Mouse (Mus musculus) yolk sac, embryonic 10.5 days (tissue): ENCODE data around the gene Tmem18.

Source experiments
- DNase-seq: peaks from one replicate; pipeline ENCODE4 v3.0.0-alpha.2; 2017; ENCODE audit warnings: low spot score

The Tmem18 gene

DNA sequence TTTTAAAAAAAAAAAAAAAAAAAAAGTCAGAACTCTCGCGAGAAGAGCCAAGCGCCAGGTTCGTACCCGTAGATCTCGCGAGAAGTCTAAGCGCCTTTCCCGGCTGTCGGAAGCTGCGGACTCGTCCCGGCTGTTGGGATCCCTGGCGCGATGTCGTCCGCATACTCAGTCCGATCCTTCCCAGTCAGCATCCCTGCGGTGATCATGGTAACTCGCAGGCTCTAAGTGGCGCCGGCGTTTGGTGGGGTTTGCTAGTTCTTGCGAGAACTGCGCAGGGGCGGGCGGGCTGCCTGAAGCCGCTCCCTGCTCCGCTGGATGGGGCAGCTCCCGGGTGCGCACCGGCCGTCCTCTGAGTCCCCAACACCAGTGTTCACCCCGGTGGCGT lies at the start of gene Tmem18:
TSS of gene Tmem18 (plus strand) at position 71 of the 385 bp plus-strand sequence.
- peak; percentile 85 for DNase-seq

DNA sequence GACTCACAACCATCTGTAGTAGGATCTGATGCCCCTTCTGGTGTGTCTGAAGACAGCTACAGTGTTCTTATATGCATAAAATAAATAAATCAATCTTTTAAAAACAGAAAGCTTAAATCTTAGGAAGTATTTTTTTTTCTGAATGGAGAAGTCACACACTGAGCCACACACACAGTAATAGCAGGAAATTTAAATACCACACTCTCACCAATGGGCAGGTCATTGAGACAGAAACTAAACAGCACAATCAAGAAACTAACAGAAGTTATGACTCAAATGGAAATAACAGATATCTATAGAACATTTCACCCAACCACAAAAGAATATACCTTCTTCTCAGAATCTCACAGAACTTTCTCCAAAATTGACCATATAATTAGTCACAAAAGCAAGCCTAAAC lies 26.9 kb upstream of the Tmem18 start:
- no peak for DNase-seq

DNA sequence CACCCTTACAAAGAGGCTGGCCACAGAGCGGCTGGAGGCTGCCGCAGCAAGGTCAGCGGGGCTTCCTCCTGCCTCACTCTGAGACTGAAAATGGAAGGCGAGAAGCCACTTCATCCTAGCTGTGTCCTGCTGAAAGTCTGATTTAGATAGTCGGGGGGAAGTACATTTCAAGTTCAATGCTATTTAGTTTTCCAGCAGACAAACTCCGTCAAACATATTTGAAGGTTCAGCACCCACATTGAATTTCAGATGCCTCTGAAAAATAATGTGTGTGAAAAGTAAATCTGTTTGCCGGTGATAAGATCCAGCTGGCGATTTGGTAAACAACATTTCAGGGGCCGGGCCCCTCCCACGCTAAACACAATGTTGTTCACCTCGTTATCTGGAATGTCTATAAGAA lies 22.8 kb upstream of the Tmem18 start:
- no peak for DNase-seq

GRCm38 (mm10) chr12:30572075-30572474 lies 12.2 kb upstream of the Tmem18 start:
- no peak for DNase-seq

- DNase-seq = no peak
Measured at GRCm38 (mm10) chr12:30575952-30576351, 8.3 kb upstream of the Tmem18 start.

GRCm38 (mm10) chr12:30578019-30578418 lies 6.2 kb upstream of the Tmem18 start:
- peak; percentile 23 for DNase-seq

- no peak for DNase-seq
Measured at GRCm38 (mm10) chr12:30581277-30581676, 2.9 kb upstream of the Tmem18 start.

- no peak for DNase-seq
Measured at GRCm38 (mm10) chr12:30583586-30584355, 455 bp upstream of the Tmem18 start.

DNA sequence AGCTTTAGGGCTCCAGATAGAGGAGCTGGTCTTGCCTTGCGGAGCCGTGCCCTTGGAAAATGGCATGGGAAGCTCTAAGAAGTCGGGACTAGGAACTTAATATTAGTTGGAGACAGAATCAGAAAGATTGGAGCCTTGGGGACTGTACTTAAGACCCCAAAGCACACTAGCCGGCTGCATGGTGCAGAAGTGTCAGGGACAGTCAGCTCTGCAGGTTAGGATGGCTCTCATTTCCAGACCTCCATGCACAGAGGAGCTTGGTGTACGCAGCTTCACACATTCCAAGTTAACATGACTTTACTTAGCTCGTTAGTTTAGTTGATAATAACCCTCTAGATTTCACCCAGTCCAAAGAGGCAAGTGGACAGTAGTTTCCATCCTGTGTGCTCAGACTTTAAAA lies 637 bp downstream of the Tmem18 start:
- DNase-seq = no peak

DNA sequence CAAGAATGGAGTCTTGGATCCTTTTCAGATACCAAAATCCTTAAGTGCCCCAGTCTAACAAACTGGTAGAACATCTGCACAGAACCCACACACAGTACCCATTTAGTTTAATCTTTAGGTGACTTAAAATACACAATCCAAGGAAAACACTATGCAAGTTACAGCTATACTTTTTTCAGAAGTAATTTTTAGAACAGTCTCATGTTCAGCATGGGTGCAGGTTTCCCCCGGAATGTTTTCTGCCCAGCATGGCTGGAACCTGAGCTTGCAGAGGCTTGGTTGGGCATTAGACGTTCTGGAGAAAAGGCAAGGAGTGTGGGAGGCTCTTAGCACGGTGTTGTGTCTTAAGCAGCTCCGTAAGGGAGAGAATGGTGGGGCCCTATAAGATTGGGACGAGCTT lies 7.6 kb downstream of the Tmem18 start:
- no peak for DNase-seq

DNA sequence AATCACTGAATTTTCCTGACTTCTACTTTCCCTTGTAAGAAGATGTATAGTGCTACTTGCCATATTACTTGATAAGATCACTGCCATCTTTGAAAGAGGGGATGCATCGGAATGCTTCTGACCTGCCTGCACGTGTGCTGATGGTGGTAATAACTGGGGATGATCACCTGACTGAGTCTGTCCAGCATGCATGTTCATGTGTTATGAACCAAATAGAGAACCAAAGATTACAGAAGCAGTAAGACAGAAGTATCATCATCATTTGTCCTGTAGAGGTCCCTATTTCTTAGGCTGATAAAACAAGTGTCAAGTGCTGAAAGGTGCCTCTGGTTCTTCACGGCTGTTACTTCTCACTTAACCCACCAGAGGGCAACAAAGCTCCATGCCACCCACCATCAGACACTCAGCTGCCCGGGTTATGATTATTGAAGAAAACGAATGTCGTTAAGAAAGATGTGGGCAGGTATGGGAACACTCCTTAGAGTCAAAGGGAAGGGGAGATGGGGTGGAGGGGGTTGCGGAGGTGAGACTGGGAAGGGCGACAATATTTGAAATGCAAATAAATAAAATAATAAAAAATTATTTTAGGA lies 12.7 kb downstream of the Tmem18 start:
- peak; percentile 26 for DNase-seq

GRCm38 (mm10) chr12:30598955-30599354 lies 14.7 kb downstream of the Tmem18 start:
- no peak for DNase-seq

DNA sequence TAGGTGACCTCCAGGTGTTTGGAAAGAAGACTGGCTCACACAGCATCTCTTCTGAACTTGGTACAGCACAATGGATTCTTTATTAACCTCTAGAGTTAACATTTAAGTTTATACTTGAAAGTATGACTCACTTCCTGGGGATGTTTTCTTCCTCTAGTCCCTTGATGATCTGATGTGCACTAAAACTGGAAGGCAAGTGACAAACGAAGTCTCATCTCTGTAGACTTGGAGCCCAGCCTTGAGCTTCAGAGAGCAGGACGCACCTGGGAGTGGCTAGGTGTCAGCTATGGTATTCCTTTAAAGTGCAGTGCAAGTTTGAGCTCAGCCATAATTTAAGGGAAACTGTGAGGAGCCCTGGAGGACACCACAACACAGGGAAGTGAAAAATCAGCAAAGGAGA lies 15.2 kb downstream of the Tmem18 start:
- DNase-seq = no peak

DNA sequence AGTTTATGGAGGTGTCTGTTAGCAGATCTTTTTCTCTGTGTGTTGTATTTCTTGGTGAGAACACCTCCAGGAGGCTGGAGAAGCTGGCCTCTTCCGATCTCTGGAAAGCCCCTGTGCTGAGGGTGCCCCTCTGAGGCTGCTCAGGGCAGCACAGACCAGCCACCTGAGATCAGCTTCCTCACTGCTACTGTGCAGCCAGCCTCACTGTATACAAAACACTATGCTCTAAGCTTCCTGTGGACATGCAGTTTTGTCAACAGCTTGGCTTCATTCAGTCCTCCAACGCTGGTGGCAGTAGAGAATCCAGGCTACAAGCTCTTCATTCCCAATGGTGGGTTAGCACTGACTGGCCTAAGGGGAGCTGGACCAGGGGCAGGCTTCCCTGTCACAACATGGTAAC lies 15.8 kb downstream of the Tmem18 start:
- DNase-seq = no peak

- no peak for DNase-seq
Measured at GRCm38 (mm10) chr12:30604012-30604411, 19.8 kb downstream of the Tmem18 start.

DNA sequence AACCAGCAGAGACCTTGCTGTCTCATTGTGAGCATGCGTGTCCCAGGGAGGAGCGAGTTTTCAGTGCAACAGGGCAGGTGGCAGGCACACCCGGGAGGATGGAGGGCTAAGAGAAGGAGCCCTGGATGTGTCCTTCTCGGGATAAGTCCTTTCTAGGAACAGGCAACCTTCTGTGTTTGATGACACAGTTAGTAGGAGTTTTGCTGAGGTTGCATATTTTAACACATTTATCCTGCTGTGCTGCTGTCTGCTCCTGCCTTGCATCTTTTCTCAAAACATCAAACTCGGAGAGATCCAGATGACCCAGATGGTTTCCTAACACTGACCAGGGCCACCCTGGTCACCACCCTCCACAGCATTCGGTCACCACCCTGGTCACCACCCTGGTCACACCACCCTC lies 20.6 kb downstream of the Tmem18 start:
- no peak for DNase-seq

GRCm38 (mm10) chr12:30605941-30606340 lies 21.7 kb downstream of the Tmem18 start:
- no peak for DNase-seq

DNA sequence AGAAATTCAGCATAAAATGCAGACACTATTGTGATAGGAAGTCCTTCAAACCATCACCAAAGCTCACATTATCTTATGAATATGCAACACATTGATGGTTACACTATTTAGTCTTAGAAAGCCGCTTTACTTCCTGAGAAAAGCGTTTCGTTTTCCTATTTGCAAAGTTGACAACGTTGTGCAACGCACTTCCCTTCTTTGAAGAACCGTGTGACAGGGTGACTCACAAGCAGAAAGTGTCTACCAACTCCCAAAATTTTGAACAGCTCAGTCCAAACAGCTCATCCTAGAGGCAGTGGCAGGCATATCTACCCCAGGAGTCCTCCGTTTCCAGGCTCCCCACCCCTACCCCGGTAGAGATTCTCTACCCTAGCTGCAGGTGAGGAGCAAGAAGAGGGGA lies 22.5 kb downstream of the Tmem18 start:
- DNase-seq = no peak

- DNase-seq = peak; percentile 28
Measured at GRCm38 (mm10) chr12:30618425-30618824, 34.2 kb downstream of the Tmem18 start.

DNA sequence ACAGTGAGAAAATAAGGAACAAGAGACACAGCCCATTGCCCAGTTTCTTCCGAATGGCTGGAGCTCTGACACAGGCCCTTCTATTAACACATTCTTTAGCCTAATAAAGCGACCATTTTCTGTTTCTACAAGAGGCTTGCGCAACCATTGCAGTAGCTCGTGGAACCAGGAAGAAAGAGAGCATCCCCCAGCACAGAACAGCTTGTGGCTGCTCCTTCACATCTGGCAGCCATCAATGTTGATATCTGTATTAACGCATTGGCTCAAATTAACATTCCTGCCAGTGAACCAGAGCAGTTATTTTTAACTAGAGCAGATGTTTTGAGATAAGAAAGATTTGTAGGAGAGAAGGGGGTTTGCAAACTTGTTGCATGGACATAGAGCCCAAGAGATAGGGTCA lies 44.2 kb downstream of the Tmem18 start:
- peak; percentile 40 for DNase-seq

GRCm38 (mm10) chr12:30634534-30634933 lies 50.3 kb downstream of the Tmem18 start:
- DNase-seq = no peak
